Mouse (Mus musculus) spleen, adult 2 months (tissue): ENCODE data around the gene Frmd3. TPM values are rescaled to one million over a fixed set of nuclear protein-coding genes. Genes with fewer than 3 reads are reported as not detected.
"Not testable (repeated sequence)": the region's sequence is repeated elsewhere in the genome, so short reads cannot be mapped to it uniquely, and the experiment has no call there.

Experiments used
- DNase-seq, 2 experiments: peaks; one replicate each; pipeline versions ENCODE4 v3.0.0 to v3.0.0-alpha.2; 2012 to 2021; ENCODE audit warnings: low spot score in 2 of 2, low read depth in 1 of 2
- H3K27ac ChIP-seq: fragments of 200-500 bp; 2 replicates; pipeline ENCODE4 v1.5.1; 2012; ENCODE audit warnings: low read length, inconsistent platforms; ENCODE audit not compliant: insufficient read depth
- H3K27me3 ChIP-seq: fragments of 200-500 bp; 2 replicates; pipeline ENCODE4 v1.6.1; 2012; ENCODE audit warnings: mild to moderate bottlenecking, moderate library complexity, low read length, inconsistent platforms; ENCODE audit not compliant: control insufficient read depth, insufficient read depth
- H3K36me3 ChIP-seq: fragments of 200-500 bp; 2 replicates; pipeline ENCODE4 v1.6.1; 2012; ENCODE audit warnings: mild to moderate bottlenecking, low read length, inconsistent platforms; ENCODE audit not compliant: control insufficient read depth, insufficient read depth
- H3K4me1 ChIP-seq: fragments of 200-500 bp; 2 replicates; pipeline ENCODE4 v1.6.1; 2011; ENCODE audit warnings: inconsistent platforms; ENCODE audit not compliant: control insufficient read depth, insufficient read depth, insufficient read length
- H3K4me3 ChIP-seq: fragments of 200-500 bp; 2 replicates; pipeline ENCODE4 v1.5.1; 2011; ENCODE audit warnings: mild to moderate bottlenecking, inconsistent platforms; ENCODE audit not compliant: insufficient read depth, insufficient read length; ENCODE audit errors: extremely low read depth
- CTCF ChIP-seq: fragments of 200-500 bp; IDR thresholded peaks from 2 replicates; pipeline ENCODE4 v1.5.1; 2011; ENCODE audit warnings: mild to moderate bottlenecking, inconsistent platforms; ENCODE audit not compliant: insufficient read depth, insufficient read length, insufficient replicate concordance; ENCODE audit errors: extremely low read depth
- POLR2A ChIP-seq: fragments of 200-500 bp; IDR thresholded peaks from 2 replicates; pipeline ENCODE4 v1.6.1; 2011; ENCODE audit warnings: low read depth, low read length, inconsistent platforms
- WGBS: fragments of 180-500 bp; shearing (Covaris S2); methylation state at CpG from one replicate; pipeline ENCODE4 v1.1.7; 2018; 5-methylcytosine and 5-hydroxymethylcytosine counted together
- polyA plus RNA-seq: library from polyadenylated mRNA; depleted of rRNA; stranded (reverse); fragments of >200 nt; gene quantifications from 2 replicates; pipeline ENCODE4 v1.2.3, GENCODE M21; 2012

Gene Frmd3
- polyA plus RNA-seq, 1 experiment: 0.05 TPM

DNA sequence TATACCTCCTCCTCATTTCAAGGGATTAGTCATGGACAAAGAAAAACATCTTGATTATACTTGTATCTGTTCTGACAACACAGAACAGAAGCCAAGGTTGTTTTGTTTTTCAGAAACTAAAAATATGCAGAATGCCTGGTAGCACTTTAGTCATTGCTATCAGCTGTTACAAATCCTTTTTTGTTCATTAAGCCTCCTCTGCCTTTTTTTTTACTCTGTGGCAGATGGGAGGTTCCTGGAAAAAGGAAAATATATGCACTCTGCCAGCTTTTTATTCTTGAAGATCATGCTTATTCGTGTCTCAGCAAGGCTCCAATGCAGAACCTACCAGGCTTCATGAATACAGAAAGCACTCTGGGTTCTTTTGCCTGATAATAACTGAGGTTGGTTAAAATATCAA, 38.5 kb downstream of the Frmd3 start:
- 71% methylated on average over 1 of the region's 1 CpGs for WGBS
- DNase-seq: no peak
- Histone ChIP-seq H3K27ac (no peak overlapping the region), H3K36me3 (no peaks in the 10 kb centered on the region), H3K27me3 (no peaks in the 10 kb centered on the region), H3K4me3 (no peak overlapping the region), H3K4me1 (no peaks in the 10 kb centered on the region)
- TF ChIP-seq CTCF: no peak
- TF ChIP-seq POLR2A: no peak

DNA sequence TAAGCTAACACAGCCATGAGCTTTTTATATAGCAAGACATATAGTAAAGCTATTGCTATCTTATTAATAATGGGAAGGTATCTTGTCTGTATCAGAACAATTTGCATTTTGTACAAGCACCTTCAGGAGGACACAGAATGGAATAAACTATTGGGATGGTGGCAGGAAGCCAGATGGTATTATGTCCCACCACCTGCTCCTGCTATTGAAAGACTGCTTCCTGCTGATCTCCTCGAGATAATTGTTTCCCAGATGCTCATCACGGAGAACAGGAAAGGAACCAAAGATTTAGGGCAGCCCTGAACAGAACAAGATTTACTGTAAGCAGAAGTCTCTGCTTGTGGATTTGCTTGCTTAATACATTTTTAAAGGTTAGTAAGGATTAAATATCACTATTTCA, 63.5 kb downstream of the Frmd3 start:
- WGBS: 18% methylated on average over 2 of the region's 2 CpGs
- no peaks in the 10 kb centered on the region for H3K4me1 ChIP-seq
- H3K4me3 ChIP-seq: no peak overlapping the region
- H3K27me3 ChIP-seq: no peaks in the 10 kb centered on the region
- H3K27ac ChIP-seq: no peak overlapping the region
- no peak for DNase-seq
- no peak for TF ChIP-seq CTCF
- no peak for TF ChIP-seq POLR2A
- H3K36me3 ChIP-seq: no peaks in the 10 kb centered on the region

DNA sequence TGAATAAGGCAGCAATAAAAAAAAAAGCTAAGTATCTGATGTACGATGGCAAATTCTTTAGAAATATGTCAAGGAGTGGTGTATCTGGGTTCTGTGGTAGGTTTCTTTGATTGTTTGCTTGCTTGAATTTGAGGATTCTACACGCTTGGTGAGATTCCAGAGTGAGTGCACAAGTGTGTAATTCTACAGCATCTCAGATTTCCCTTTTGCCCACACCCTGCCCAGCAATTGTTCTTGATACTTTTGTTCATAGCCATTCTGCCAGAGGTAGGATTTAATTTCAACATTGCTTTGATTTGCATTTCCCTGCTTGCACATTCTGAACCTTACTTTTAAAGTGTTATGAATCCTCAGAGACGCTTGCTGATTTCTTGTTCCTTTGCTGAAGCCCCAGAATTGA, 97.6 kb downstream of the Frmd3 start:
- TF ChIP-seq POLR2A: no peak
- TF ChIP-seq CTCF: no peak
- Histone ChIP-seq H3K4me3 (no peak overlapping the region), H3K36me3 (no peaks in the 10 kb centered on the region), H3K27ac (no peak overlapping the region), H3K27me3 (no peaks in the 10 kb centered on the region), H3K4me1 (no peaks in the 10 kb centered on the region)
- no peak for DNase-seq
- 79% methylated on average over 3 of the region's 3 CpGs for WGBS

DNA sequence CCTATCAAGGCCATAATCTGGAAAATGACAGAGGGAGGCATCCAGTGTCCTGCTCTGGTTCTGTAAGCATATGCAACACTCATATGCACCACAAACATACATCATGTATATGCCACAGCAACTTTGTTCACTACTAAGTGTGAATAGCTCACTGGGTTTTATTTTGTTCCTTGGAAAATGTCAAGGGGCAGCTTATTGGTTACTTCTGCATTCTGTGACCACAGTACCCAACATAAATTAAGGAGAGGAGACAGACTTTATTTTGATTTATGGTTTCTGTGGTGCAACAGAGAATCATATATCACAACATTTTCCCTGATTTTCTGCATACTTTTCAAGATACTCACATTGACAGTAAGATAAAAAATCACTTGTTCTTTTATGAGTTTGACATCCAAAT, 178.3 kb downstream of the Frmd3 start:
- Histone ChIP-seq H3K4me1 (no peaks in the 10 kb centered on the region), H3K27ac (no peak overlapping the region), H3K36me3 (no peaks in the 10 kb centered on the region), H3K27me3 (no peaks in the 10 kb centered on the region), H3K4me3 (no peak overlapping the region)
- TF ChIP-seq CTCF (no peak), POLR2A (no peak)
- no peak for DNase-seq

DNA sequence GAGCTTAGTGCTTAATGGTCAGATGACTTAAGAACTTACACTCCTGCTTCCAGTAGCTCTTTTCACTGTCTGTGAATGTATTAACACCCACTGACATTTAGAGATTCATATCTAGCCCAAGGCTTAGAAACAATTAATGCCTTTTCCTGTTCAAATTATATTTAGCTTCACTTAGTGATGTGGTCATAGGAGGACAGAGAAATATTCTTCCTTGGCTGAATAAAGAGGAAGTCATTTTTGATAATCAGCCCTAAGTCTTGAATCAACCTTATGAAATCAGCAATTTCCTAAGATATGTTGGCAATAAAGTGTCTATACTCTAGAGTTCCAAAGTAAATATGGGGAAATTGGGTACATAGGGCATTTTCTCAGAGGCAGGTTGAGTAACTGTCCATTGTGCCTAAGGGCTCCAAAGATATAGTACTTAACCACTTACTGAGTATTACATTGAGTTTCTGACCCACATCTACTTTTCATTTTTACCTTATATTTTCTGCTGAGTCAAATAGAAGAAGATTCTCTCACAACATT, 188.1 kb downstream of the Frmd3 start:
- Histone ChIP-seq H3K36me3 (no peaks in the 10 kb centered on the region), H3K4me3 (no peak overlapping the region), H3K4me1 (no peaks in the 10 kb centered on the region), H3K27ac (no peak overlapping the region), H3K27me3 (no peaks in the 10 kb centered on the region)
- TF ChIP-seq CTCF: no peak
- TF ChIP-seq POLR2A: no peak
- no peak for DNase-seq

DNA sequence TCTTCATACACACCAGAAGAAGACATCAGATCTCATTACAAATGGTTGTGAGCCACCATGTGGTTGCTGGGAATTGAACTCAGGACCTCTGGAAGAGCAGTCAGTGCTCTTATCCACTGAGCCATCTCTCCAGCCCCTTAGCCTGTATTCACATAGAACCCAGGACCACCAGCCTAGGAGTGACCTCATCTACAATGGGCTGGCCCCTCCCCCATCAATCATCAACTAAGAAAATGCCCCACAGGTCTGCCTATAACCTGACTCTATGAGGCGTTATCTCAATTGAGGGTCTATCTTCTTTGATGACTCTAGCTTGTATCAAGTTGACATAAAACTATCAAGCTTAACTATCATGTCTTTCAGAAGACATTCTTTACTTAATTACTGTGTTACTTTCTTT, 208.5 kb downstream of the Frmd3 start:
- not testable (repeated sequence) for H3K27ac ChIP-seq, H3K4me3 ChIP-seq, H3K4me1 ChIP-seq, H3K27me3 ChIP-seq, H3K36me3 ChIP-seq, DNase-seq
- WGBS: 84% methylated on average over 1 of the region's 1 CpGs

DNA sequence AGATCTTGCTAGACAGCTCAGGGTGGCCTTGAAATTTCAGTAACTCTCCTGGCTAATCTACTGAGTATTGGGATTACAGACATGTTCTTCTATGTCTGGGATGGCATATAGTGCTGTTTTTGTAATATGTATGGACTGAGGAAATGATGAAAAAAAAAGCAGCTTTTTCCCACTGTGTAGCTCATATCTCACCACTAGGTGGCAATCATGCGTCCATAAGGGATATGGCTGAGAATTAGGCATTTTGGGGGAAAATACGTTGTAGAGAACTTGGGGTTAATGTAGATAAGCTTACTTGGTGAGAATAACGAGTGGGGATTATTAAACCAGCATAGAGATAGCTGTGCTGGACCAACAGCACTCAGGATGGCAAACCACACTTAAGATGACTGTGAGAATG, 209.1 kb downstream of the Frmd3 start:
- 23% methylated on average over 3 of the region's 3 CpGs for WGBS

More for the DNA sequence above, 209.1 kb downstream of the Frmd3 start:
- H3K27me3 ChIP-seq: no peaks in the 10 kb centered on the region
- no peak overlapping the region for H3K4me3 ChIP-seq
- TF ChIP-seq POLR2A: no peak
- no peak for TF ChIP-seq CTCF
- no peaks in the 10 kb centered on the region for H3K4me1 ChIP-seq
- no peak overlapping the region for H3K27ac ChIP-seq
- H3K36me3 ChIP-seq: no peaks in the 10 kb centered on the region
- no peak for DNase-seq
